Mouse (Mus musculus) monocyte, adult 2 months (primary cell): ENCODE measurements around the gene Zbtb7a.

Experiments used
- DNase-seq, 2 experiments: peaks; one replicate each; pipeline ENCODE4 v3.0.0; 2022; ENCODE audit warnings: low spot score in 2 of 2, low read depth in 1 of 2

The Zbtb7a gene

GRCm38 (mm10) chr10:81189821-81190220 lies 54.8 kb downstream of the Zbtb7a start:
- DNase-seq, result no peak

- DNase-seq, result no peak
These were observed 55.4 kb downstream of the Zbtb7a start for GRCm38 (mm10) chr10:81190236-81190911.

GRCm38 (mm10) chr10:81190912-81191321 lies 55.9 kb downstream of the Zbtb7a start:
- no peak for DNase-seq

- DNase-seq, result no peak
These were observed 56.4 kb downstream of the Zbtb7a start for GRCm38 (mm10) chr10:81191342-81191982.

GRCm38 (mm10) chr10:81192270-81192967 lies 57.4 kb downstream of the Zbtb7a start:
- DNase-seq, result peak in 1 of 2 experiments; percentile 66

GRCm38 (mm10) chr10:81192968-81193501 lies 58.0 kb downstream of the Zbtb7a start:
- no peak for DNase-seq

- DNase-seq, result no peak
These were observed 59.2 kb downstream of the Zbtb7a start for GRCm38 (mm10) chr10:81193991-81194774.

- no peak for DNase-seq
These were observed 60.3 kb downstream of the Zbtb7a start for GRCm38 (mm10) chr10:81195300-81195699.

- DNase-seq, result no peak
These were observed 61.5 kb downstream of the Zbtb7a start for GRCm38 (mm10) chr10:81196470-81197065.

GRCm38 (mm10) chr10:81197305-81197704 lies 62.3 kb downstream of the Zbtb7a start:
- DNase-seq, result no peak

GRCm38 (mm10) chr10:81198230-81198629 lies 63.2 kb downstream of the Zbtb7a start:
- peak in 1 of 2 experiments; percentile 51 for DNase-seq

- DNase-seq, result no peak
These were observed 64.0 kb downstream of the Zbtb7a start for GRCm38 (mm10) chr10:81198990-81199389.

- DNase-seq, result no peak
These were observed 65.1 kb downstream of the Zbtb7a start for GRCm38 (mm10) chr10:81200141-81200540.

GRCm38 (mm10) chr10:81200605-81201287 lies 65.7 kb downstream of the Zbtb7a start:
- DNase-seq, result no peak

- DNase-seq, result no peak
These were observed 67.1 kb downstream of the Zbtb7a start, which contains the start of gene Nmrk2 for GRCm38 (mm10) chr10:81201807-81202758. Gene Nmrk2 (minus strand): TSS chr10:81202051.
